Mouse (Mus musculus): Measurements from ENCODE around the gene Gm17334.

GRCm38 (mm10) chr11:53745260-53745659, 27.7 kb downstream of the Gm17334 start:
- TF ChIP-seq HCFC1 (IDR thresholded peaks at IDR 0.05; ENCODE audit: borderline replicate concordance, insufficient read depth, low read length) = no peak
- no peak for TF ChIP-seq CHD2 (IDR thresholded peaks at IDR 0.05; ENCODE audit: low read depth, low read length)
- TF ChIP-seq ZNF384 (IDR thresholded peaks at IDR 0.05; ENCODE audit: low read depth, low read length) = no peak
- no peak for TF ChIP-seq ZC3H11A (IDR thresholded peaks at IDR 0.05; ENCODE audit: borderline replicate concordance, low read depth, low read length)
